Mouse (Mus musculus) midbrain, embryonic 10.5 days (tissue): ENCODE data around the gene Ajuba. TPM values are rescaled to one million over a fixed set of nuclear protein-coding genes. Genes with fewer than 3 reads are reported as not detected.

Experiments
- DNase-seq: peaks from one replicate; pipeline ENCODE4 v3.0.0-alpha.2; 2017; ENCODE audit warnings: low spot score
- H3K27ac ChIP-seq: fragments of 300-500 bp; sonication (generic); replicated peaks from 2 replicates; pipeline ENCODE4 v1.5.1; 2016; ENCODE audit warnings: mild to moderate bottlenecking
- H3K27me3 ChIP-seq: fragments of 300-500 bp; sonication (generic); 2 replicates; pipeline ENCODE4 v1.6.1; 2016; ENCODE audit warnings: low read depth, mild to moderate bottlenecking; ENCODE audit not compliant: poor library complexity, severe bottlenecking
- H3K36me3 ChIP-seq: fragments of 300-500 bp; sonication (generic); 2 replicates; pipeline ENCODE4 v1.6.1; 2016; ENCODE audit warnings: mild to moderate bottlenecking, moderate library complexity
- H3K4me1 ChIP-seq: fragments of 300-500 bp; sonication (generic); 2 replicates; pipeline ENCODE4 v1.6.1; 2016
- H3K4me3 ChIP-seq: fragments of 300-500 bp; sonication (generic); 2 replicates; pipeline ENCODE4 v1.5.1; 2016; ENCODE audit warnings: mild to moderate bottlenecking, moderate library complexity
- H3K9me3 ChIP-seq: fragments of 300-500 bp; sonication (generic); replicated peaks from 2 replicates; pipeline ENCODE4 v1.6.1; 2016; ENCODE audit warnings: mild to moderate bottlenecking
- WGBS: fragments of 180-500 bp; shearing (Covaris S2); methylation state at CpG from one replicate; pipeline ENCODE4 v1.1.7; 2016; 5-methylcytosine and 5-hydroxymethylcytosine counted together
- polyA plus RNA-seq: library from polyadenylated mRNA; unstranded; fragments of >200 nt; fragmentation: Nextera tagmentation; extraction: Ambion mirVana; gene quantifications from 2 replicates; pipeline ENCODE4 v1.2.1, GENCODE M21; 2016

Ajuba gene
- polyA plus RNA-seq, 1 experiment from 2014 or later: 88.8 TPM

DNA sequence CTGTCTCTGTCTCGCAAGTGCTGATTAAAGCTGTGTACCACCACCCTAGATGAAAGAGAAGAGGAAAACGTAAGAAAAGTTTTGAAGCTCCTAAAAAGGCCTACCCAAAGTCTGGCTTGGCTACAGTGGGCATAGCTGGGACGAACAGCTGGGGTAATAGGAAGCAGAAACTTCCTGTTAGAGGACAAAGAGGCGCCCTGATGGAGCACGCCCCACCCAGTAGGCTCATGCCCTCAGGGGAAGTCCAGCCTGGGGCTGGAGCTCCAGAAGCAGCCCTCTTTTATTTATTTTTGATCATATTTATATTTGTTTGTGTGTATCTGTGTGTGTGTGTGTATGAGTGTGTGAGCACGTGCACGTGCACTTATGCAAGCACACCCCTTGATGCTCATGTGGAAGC lies 2.3 kb upstream of the Ajuba start:
- H3K4me3 ChIP-seq: no peak overlapping the region
- H3K36me3 ChIP-seq: peaks cover 26% of the 10 kb centered on the region
- no peaks in the 10 kb centered on the region for H3K9me3 ChIP-seq
- peaks cover 43% of the 10 kb centered on the region for H3K4me1 ChIP-seq
- H3K27ac ChIP-seq: no peak overlapping the region
- WGBS: 84% methylated on average over 7 of the region's 7 CpGs
- H3K27me3 ChIP-seq: no peaks in the 10 kb centered on the region
- DNase-seq: no peak

DNA sequence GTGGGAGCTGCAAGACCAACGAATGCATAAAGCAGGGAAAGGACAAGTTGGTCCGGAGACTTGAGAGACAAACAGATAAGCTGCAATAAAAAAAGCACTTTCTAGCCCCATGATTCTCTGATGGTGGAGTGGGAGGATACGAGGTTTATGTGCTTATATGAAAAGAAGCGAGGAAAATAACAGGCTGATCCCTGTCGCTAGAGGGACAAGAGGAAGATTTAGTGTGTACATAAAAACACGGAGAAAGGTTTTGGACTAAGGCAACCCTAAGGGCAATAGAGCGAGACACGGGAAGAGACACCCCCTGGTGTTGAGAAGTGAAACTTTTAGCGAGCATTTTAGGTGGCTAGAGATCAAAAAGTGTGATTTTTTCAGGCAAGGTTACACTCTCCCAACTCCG lies 705 bp upstream of the Ajuba start:
- H3K9me3 ChIP-seq: no peaks in the 10 kb centered on the region
- H3K4me1 ChIP-seq: peaks cover 58% of the 10 kb centered on the region
- DNase-seq: no peak

DNA sequence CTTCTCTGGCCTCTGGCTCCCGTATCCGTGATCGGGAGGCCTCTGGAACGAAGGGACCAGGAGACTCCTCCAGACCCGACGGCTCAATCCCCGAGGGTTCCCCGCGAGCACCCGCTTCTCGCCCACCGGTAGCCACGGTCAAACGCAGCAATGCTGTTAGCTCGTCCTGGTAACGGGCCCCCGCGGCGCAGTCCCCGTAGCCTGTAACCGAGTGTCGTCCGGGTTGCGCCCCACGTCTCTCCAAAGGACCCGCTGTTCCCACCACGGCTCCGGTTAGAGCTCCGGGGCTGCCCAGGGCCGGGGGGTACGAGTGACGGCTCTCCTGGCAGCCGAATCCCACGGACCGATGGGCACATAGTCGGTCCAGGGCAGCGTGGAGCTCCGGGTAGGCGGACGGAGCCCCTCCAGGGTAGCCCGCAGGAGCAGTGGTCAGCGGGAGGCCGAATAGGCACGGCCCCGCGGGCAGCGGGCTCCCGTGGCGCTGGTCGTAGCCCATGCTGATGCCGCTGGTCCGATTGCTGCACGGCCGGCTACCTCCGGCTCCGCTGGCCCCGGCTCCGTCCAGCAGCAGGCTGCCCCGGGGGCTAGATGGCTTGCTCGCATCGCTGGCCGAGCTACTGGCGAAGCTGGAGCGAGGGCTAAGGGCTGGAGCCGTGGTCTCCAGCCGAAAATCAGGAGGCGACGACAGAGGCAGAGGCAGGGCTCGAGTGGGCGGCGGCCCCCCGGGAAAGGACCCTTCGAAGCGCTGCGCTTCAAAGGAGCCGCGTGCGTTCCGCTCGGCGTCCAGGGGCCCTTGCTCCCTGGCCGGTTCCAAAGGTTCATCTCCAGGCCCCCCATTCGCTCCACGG lies 893 bp downstream of the Ajuba start:
- H3K27ac ChIP-seq: peak overlapping the region; percentile 99
- H3K27me3 ChIP-seq: no peaks in the 10 kb centered on the region
- H3K4me1 ChIP-seq: peaks cover 74% of the 10 kb centered on the region
- no peaks in the 10 kb centered on the region for H3K9me3 ChIP-seq
- under 1% methylated on average over 84 of the region's 84 CpGs for WGBS
- peaks cover 29% of the 10 kb centered on the region for H3K36me3 ChIP-seq
- DNase-seq: peak; percentile 71
- peak overlapping the region; percentile 100 for H3K4me3 ChIP-seq

More for the DNA sequence above, 705 bp upstream of the Ajuba start:
- H3K36me3 ChIP-seq: peaks cover 26% of the 10 kb centered on the region
- H3K27ac ChIP-seq: peak overlapping the region; percentile 99
- H3K27me3 ChIP-seq: no peaks in the 10 kb centered on the region
- H3K4me3 ChIP-seq: peak overlapping the region; percentile 100
- WGBS: 1% methylated on average over 10 of the region's 10 CpGs

DNA sequence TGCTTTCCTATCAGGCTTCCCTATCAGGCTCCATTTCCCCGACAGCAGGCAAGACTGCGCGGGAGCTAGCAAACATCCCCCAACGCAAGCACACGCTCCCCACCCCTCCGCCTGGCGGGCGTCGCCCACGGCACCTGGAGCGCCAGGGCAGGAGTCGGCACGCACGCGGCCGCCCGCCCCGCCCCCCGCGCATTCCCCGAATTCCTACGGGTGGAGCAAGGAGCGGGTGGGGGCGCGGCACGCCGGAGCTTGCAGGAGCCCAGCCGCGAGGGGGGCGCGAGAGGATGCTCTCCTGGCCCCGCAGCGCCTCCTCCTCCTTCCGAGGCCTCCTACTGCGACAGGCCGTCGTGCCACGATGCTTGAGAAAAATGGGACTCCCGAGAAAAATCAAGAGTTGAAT lies 1.7 kb downstream of the Ajuba start:
- WGBS: 1% methylated on average over 39 of the region's 39 CpGs
- peak; percentile 85 for DNase-seq
- H3K27me3 ChIP-seq: no peaks in the 10 kb centered on the region
- peaks cover 38% of the 10 kb centered on the region for H3K36me3 ChIP-seq
- peaks cover 82% of the 10 kb centered on the region for H3K4me1 ChIP-seq
- peak overlapping the region; percentile 100 for H3K4me3 ChIP-seq
- H3K9me3 ChIP-seq: no peaks in the 10 kb centered on the region
- peak overlapping the region; percentile 99 for H3K27ac ChIP-seq

DNA sequence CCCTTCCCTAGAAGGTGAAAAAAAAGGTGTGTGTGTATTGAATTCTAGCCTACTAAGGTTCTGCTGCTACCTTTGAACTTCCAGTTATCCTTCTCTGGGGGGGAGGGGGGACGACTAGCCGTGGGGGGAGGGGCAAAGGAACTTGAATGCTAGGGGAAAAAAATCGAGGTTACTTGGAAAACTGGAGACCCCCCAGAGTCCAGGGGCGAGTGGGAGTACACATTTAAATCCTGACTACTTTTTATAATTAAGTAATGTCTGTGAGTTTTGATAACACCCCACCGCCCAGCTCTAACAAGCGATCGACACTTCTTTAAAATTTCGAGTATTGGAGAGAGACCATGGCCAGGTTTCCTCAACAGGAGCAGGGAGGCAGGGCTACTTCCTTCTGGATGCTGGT lies 2.3 kb downstream of the Ajuba start:
- Histone ChIP-seq H3K36me3 (peaks cover 43% of the 10 kb centered on the region), H3K9me3 (no peaks in the 10 kb centered on the region), H3K4me1 (peaks cover 87% of the 10 kb centered on the region), H3K4me3 (peak overlapping the region; percentile 100), H3K27me3 (no peaks in the 10 kb centered on the region), H3K27ac (peak overlapping the region; percentile 99)
- WGBS: 2% methylated on average over 8 of the region's 8 CpGs
- no peak for DNase-seq

DNA sequence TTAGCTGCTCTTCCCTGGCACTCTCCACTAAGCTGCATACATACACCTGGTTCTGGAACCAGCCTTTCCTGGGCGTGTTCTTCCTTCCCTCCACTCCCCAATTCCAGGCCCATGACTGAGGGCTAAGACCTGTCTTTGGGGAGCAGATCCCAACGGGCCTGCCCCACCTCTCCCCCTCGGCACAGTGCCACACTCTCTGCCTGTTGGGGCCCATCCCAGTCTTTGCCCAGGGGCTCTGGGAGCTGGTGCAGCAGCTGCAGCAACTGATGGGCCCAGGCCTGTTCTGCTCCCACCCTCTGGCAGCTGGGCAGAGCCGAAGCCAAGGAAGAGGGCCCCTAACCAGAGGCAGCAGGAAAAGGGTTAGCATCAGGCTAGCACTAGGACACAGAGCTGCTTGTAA lies 3.1 kb downstream of the Ajuba start:
- Histone ChIP-seq H3K36me3 (peaks cover 51% of the 10 kb centered on the region), H3K27me3 (no peaks in the 10 kb centered on the region), H3K9me3 (no peaks in the 10 kb centered on the region), H3K4me3 (peak overlapping the region; percentile 100), H3K27ac (peak overlapping the region; percentile 99), H3K4me1 (peaks cover 95% of the 10 kb centered on the region)
- DNase-seq: peak; percentile 48
- 5% methylated on average over 4 of the region's 4 CpGs for WGBS

DNA sequence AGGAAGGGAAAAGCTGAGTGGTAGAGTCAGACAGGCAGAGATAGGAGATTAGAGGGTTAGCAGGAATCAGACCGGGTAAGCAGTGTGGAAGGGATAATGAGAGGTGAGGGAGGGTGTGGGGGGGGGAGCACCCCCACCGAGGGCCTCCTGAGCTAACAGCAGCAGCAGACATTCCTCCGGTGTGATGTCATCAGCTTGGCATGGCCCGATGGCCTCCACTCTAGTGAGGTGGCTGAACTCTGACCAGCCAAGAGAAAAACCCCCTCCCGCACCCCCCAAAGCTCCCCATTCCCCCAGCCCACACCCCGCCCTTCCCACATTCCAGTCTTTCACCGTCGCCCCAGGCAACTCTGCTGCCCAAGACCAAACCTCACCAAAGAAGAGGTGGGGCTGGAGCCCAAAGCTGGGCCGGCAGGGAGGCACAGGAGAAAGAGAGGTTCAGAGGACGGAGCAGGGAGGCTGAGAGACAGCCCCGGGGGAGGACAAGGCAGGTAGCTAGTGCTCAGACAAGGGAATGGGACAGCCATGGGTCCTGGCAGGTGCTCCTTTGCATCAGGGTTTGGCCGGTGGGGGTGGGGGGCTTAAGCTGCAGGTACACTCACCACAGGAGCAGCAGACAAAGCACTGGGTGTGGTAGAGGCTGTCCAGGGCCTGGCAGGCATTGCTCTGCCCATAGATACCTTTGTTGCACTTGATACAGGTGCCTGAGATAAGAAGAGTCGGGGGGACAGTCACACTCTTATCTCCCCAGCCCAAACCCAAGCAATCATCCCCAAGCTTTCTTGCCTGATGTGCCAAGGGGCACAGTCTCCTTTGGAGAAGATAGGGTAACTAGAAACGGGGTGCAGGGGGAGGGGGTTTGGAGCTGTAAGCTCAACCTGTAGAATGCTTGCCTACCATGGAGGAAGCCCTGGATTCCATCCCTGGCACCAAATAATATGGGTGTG lies 4.3 kb downstream of the Ajuba start:
- Histone ChIP-seq H3K4me1 (peaks cover 92% of the 10 kb centered on the region), H3K27ac (peak overlapping the region; percentile 99), H3K36me3 (peaks cover 63% of the 10 kb centered on the region), H3K9me3 (no peaks in the 10 kb centered on the region), H3K4me3 (peak overlapping the region; percentile 100), H3K27me3 (no peaks in the 10 kb centered on the region)
- 3% methylated on average over 14 of the region's 14 CpGs for WGBS
- peak; percentile 93 for DNase-seq

DNA sequence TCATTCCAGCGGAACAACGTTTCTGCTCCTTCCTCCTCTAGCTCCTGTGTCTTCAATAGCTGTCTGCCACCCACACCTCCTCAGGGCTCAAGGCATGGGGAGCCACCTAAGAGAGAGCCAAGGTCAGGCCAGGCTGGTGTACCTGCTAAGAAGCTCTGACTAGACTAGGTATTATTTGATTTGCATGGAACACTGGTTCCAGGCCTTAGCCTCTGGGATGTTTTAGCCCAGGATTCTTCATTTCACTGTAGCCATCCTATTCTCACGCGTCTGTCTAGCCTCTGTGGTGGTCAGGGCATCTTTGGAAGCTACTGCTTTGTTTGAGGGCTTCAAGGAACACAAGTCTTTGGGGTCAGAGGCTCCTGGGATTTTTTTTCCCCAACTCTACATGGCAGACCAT lies 5.2 kb downstream of the Ajuba start:
- Histone ChIP-seq H3K4me3 (peak overlapping the region; percentile 100), H3K27me3 (no peaks in the 10 kb centered on the region), H3K9me3 (no peaks in the 10 kb centered on the region), H3K27ac (peak overlapping the region; percentile 99), H3K4me1 (peaks cover 83% of the 10 kb centered on the region), H3K36me3 (peaks cover 72% of the 10 kb centered on the region)
- 60% methylated on average over 4 of the region's 4 CpGs for WGBS
- DNase-seq: no peak

DNA sequence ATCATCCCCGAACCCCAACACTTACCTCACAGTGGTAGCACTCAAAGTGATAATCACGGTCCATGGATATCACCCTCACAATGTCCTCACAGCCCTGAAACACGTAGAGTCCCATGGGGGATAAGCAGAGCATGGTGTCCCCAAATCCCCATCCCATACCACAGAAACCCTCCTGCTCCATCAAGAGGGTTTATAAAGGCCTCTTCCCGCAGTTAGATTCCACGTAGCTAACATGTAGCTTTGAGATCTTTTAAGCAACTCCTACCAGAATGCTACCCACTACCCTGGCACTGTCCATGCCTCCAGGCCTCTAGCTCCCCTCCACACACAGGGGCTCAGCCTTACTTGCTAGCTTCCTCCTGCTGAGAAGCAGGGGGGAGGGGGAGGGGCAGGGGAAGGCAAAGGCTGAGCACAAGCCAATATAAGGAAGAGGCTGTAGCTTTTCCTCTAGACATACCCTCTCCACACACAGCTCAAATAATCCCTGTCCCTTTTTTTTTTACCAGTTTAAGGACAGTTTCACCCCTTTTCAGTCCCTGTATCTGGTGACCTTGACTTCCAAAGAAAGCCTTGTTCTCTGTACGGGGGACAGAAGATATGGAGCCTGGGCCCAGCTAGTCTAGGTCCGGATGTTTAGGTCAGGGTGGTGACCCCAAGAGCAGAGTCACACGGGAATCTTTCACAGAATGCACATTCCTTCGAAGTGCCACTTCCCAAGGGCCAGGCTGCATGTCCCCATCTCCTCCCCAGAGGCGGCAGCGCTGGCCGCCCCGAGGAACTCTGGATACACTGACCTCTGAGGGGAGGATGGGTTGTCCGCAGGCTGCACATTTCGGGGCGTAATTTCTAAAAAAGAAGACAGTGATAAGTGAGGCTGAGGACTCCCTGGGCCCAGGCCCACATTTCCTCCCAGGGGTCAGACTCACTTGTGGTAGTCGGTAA lies 7.6 kb downstream of the Ajuba start:
- Histone ChIP-seq H3K4me1 (peaks cover 61% of the 10 kb centered on the region), H3K36me3 (peaks cover 84% of the 10 kb centered on the region), H3K9me3 (no peaks in the 10 kb centered on the region), H3K4me3 (peak overlapping the region; percentile 27), H3K27me3 (no peaks in the 10 kb centered on the region), H3K27ac (peak overlapping the region; percentile 71)
- WGBS: 56% methylated on average over 17 of the region's 17 CpGs
- peak; percentile 48 for DNase-seq

DNA sequence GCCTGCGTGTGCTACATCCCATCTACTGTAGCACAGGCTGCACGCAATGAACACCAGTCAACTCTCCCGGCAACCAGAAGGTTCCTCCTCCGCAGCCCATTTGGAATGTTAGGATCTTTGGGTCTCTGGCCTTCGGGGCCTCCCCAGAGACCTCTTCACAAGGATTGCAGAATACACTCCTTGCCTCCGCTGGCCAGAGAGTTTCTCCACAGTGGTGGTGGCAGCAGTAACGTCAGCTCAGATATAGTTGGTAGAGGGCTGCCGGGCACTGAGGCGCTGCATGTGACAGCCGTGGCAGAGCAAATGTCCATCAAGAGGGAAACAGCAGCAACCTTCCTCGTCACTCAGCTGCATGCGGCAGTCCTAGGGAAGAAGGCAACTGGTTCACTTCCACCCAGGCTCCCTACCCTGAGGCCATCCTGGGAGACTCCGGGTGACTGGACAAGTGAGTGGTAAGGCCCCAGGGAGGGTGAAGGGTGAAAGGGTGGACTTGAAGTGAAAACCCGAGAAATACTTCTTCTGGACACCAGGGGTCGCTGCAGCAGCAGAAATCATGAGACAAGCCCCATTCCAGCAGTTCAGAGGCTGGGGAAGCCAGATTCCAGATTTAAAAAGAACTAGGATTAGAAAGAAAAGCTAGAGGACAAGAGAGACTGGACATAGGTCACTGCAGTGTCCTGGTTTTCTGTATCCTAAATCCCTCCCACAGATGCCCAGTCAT lies 8.5 kb downstream of the Ajuba start:
- Histone ChIP-seq H3K27ac (0 out of 2 replicates have a peak overlapping the region, but pooled peaks have one; percentile 71), H3K4me1 (peaks cover 52% of the 10 kb centered on the region)

DNA sequence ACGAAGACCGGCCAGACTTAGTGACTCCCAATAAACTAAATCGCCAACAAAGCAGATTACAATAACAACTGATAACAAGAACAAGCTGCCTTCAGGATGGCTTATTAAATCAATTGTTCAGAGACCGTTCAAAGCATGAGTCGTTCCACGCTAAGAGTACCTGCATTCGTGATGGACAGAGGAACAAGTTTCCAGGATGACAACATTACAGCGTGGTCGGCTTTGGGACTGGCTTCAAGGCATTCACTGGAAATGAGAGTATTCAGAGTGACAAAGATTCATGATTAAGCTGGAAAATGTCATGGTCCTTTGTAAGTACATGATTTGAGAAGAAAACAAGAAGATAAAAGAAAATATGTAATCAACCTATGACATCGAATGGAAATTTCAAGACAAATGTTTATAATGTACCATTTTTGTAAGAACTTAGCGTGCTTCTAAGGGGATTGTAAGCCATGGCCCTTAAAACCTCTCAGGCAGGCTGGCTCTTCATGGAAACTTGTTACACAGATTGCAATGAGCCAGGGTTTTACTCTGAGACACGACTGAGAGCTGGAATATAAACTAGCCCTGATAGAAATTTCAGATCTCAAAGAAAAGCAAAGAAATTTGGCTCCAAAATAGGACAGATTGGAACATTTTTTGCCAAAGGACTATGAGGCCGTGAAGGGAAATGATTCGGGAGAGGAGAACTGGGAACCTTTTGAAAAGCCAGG lies 16.7 kb downstream of the Ajuba start:
- no peaks in the 10 kb centered on the region for H3K9me3 ChIP-seq
- H3K36me3 ChIP-seq: no peaks in the 10 kb centered on the region
- 89% methylated on average over 14 of the region's 14 CpGs for WGBS
- no peaks in the 10 kb centered on the region for H3K27me3 ChIP-seq
- H3K27ac ChIP-seq: no peak overlapping the region
- H3K4me3 ChIP-seq: no peak overlapping the region
- DNase-seq: no peak
- H3K4me1 ChIP-seq: no peaks in the 10 kb centered on the region

More for the DNA sequence above, 8.5 kb downstream of the Ajuba start:
- H3K9me3 ChIP-seq: no peaks in the 10 kb centered on the region
- WGBS: 76% methylated on average over 15 of the region's 15 CpGs
- no peaks in the 10 kb centered on the region for H3K27me3 ChIP-seq
- H3K36me3 ChIP-seq: peaks cover 76% of the 10 kb centered on the region
- DNase-seq: peak; percentile 84
- 0 out of 2 replicates have a peak overlapping the region, but pooled peaks have one; percentile 0 for H3K4me3 ChIP-seq
